Mouse (Mus musculus) heart, postnatal 14 days (tissue): ENCODE data around the gene Acad10. TPM values are rescaled to one million over a fixed set of nuclear protein-coding genes. Genes with fewer than 3 reads are reported as not detected.
"Not testable (repeated sequence)": the region's sequence is repeated elsewhere in the genome, so short reads cannot be mapped to it uniquely, and the experiment has no call there.

Experiments used
- DNase-seq, 2 experiments: peaks; one replicate each; pipeline ENCODE4 v3.0.0; 2021 to 2022
- intact Hi-C: fragments of 180-260 bp; cut with DNase I; formaldehyde crosslinking; loops from one replicate; pipeline ENCODE4 v1.15.1; 2025
- long read RNA-seq, 2 experiments: library from polyadenylated mRNA; stranded (forward); transcript quantifications; one replicate each; pipeline ENCODE4 v2.0.0; 2021
- total RNA-seq, 2 experiments: library from RNA; stranded (reverse); gene quantifications; 2 replicates each; pipeline ENCODE4 v1.2.3; 2021

The Acad10 gene
- 10 to 100 TPM; 14.0 to 15.4 TPM for total RNA-seq
- long read RNA-seq, experiment 1, partial matches to known transcripts, result 0 of 5 reads
- long read RNA-seq, experiment 1, other reads (novel, unspliced or antisense), result 1 of 5 reads
- long read RNA-seq, experiment 2, partial matches to known transcripts, result 1 of 2 reads
- long read RNA-seq, experiment 2, other reads (novel, unspliced or antisense), result 0 of 2 reads

DNA sequence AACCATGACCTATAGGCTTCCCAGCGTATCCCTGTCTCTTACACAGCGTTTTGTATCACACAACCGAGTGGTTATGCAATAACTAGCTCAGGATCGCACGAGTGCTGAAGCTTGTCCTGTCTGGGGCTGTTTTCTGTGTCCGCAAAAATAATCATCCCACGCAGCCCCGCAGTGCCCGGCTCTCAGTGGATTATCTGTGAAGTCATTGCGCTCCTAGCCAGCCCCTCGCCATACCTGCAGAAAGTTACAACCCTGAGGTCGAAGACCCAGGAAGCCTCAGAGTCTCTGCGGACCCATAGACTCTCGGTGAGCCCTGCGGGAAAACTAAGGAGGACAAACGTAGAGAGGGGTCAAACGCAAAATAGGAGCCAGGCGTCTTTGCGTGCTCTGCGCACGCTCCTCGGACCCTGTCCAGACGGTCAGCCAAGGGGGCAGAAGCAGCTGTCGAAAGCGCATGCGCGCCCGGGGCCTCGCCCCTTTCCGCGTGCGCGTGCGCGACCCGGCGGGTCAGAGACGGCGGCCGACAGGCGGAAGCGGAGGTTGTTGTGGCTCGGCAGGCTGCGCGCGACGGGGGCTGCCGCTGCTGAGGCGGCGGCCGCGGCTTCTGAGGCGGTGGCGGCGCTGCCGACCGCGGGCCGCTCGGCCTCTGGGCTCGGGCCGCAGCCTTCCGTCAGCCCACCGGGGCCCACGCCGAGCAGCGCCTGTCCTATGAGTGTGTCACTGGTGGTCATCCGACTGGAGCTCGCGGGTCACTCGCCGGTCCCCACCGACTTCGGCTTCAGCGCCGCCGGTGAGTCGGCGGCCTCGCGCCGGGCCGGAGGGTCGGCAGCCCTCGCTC lies at the start of gene Acad10, which contains the start of gene Brap:
Gene Acad10, minus strand, starts transcription at position 456 of the 838 bp plus-strand sequence.
Gene Brap, plus strand, starts transcription at position 505 of the 838 bp plus-strand sequence.
- peak; percentile 97 to 98 for DNase-seq
- intact Hi-C loops, result no loop called here

DNA sequence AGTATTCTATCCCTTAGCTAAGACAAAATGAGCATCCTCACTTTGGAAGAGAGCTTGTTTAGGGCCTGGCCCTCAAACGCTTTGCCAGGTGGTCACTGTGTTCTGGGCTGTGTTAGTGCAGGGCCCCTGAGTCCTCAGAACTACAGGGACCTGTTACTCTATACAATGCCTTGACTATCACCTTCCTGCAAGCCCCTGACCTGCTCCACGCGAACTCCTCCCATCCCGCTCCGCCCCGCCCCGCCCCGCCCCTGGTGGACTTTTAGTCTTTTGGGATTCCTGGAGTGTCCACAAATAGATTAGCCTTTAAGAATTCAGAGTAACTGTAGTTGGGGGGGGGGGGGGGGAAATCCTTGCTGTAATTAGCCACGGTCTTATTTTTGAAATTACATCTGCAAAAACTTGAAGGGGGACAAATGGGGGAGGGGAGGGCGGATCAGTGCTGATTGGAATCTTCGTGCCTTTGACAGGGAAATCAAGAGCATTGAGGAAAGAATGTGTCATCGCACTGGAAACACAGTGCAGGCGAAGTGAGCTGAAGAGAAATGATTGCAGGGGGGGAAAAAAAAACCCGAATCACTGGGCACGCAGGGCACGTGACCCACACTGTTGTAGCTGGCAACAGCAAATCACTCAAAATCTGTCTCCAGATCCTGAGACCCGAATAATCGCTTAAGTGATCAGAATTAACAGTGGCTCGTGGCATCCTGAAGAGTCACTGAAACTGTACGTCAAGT lies 44.4 kb upstream of the Acad10 start:
- DNase-seq, result no peak

DNA sequence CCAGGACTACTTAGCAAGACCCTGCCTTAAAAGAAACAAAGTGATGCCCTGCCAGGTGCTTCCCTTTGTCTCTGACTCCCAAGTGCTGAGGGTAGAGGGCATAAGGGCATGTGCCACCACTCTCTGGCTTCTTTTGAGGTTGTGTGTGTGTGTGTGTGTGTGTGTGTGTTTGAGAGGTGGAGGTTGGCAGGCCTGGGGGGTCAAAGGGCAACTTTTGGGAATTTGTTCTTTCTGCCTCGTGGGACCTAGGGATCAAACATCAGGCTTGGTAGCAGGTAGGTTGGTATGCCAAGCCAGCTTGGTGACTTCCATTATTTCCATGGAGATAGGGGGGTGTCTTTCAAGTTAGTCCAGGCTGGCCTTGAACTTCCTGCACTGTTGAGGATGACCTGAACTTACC lies 43.0 kb upstream of the Acad10 start:
- intact Hi-C loops, result no loop called here
- no peak for DNase-seq

More for the DNA sequence above, 44.4 kb upstream of the Acad10 start:
- intact Hi-C loops, result no loop called here

DNA sequence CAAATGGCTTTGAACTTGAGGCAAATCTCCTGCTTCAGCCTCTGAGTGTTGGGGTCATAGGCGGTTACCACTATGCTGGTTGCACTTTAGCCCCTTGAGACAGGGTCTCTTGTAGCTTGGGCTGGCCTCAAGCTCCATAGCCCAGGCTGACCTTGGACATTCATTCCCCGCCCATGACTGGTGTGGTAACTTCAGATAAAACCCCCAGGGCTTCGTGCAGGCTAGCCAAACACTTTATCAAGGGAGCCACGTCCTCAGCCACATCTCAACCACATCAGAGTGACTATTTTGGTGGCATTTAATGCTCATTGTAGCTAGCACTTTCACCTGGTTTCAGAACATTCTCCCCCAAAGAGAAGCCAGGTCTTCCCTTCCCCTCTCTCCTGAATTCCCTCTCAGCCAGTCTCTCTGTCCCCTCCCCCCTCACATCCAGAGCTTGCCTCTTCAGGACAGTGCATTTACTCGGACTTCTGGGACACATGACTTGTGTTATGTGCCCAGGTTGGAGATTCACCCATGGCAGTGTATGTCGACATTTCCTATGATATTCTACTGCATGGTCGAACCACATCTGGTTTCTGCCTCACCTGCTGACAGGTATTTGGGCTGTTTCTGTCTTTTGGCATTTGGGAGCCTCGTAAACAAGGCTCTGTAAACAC lies 40.9 kb upstream of the Acad10 start:
- no peak for DNase-seq
- intact Hi-C loops, result no loop called here

DNA sequence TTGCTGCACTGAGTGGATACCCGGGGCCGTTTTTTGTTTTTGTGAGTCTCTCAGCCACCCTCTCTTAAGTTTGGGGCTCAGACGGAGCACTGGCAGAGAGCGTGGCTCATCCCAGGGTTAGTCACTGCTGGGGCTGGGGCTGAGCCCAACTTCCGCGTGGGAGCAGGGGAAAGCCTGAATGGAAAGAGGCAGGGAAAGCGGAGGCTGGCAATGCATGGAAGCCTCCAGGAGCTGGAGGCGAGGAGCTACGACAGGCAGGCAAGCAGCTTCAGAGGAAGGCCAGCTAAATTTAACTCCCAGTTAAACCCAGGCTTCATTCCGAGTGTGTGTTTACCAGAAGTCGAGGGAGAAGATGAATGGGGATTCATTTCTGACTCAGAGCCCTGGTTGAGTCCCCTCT lies 40.2 kb upstream of the Acad10 start:
- intact Hi-C loops, result no loop called here
- no peak for DNase-seq

DNA sequence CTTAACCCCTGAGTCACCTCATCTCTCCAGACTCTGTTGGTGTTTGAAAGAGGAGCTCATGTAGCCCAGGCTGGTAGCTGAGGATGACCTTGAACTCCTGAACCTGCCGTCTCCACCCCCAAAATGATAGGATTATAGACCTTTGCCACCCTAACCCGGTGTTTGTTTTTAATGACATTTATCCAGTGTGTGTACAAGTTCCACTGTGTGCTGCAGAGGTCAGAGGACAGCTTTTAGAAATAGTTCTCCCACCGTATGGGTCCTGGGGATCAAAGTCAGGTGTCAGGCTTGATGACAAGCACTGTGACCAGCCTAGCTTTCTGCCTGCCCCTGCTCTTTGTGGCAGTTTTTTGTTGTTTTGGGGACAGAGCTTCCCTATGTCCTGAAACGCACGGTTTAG lies 39.6 kb upstream of the Acad10 start:
- intact Hi-C loops, result no loop called here
- DNase-seq, result no peak

DNA sequence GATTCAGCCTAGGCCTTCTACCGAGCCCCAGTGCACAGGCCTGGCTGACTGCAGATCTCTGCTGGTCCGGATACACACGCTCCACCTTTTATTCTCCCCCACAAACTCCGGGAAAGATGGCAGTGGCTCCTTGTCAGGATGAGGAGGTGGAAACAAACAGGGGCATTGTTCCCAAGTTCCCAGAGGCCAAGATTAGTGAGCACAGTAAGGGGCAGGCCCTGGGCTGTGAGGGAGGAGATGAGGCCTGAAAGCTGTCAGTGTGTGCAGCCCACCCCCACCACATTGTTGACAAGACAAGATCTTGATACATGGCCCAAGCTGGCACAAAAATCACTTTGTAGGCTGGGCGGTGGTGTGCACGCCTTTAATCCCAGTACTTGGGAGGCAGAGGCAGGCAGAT lies 36.4 kb upstream of the Acad10 start:
- intact Hi-C loops, result no loop called here
- no peak for DNase-seq

DNA sequence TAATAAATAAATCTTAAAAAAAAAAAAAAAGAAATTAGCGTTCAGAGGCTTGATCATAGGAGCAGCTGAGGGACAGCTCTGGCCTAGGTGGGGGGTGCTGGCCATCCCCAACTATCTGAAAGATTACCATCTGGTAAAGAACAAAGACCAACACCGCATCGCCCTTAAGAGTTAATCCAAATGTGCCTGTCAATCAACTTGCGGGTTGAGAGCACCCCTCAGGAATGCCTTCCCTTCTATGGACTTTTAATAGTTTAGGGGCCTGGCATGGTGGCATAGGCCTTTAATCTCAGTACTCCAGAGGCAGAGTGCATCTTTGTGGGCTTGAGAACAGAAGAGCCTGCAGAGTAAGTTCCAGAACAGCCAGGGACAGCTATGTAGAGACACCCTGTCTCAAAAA lies 32.6 kb upstream of the Acad10 start:
- intact Hi-C loops, result no loop called here
- DNase-seq, result no peak

DNA sequence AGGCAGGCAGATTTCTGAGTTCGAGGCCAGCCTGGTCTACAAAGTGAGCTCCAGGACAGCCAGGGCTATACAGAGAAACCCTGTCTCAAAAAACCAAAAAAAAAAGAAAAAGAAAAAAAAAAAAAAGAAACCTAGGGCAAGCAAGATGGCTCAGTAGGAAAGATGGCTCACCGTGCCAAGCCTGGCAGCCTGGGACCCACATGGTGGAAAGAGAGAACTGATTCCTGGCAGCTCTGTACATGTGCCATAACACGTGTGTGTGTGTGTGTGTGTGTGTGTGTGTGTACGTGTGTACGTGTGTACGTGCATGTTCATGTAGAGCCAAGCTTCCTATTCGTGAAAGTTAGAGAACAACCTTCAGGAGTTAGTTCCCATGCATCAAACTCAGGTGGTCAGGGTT lies 31.1 kb upstream of the Acad10 start:
- not testable (repeated sequence) for DNase-seq

DNA sequence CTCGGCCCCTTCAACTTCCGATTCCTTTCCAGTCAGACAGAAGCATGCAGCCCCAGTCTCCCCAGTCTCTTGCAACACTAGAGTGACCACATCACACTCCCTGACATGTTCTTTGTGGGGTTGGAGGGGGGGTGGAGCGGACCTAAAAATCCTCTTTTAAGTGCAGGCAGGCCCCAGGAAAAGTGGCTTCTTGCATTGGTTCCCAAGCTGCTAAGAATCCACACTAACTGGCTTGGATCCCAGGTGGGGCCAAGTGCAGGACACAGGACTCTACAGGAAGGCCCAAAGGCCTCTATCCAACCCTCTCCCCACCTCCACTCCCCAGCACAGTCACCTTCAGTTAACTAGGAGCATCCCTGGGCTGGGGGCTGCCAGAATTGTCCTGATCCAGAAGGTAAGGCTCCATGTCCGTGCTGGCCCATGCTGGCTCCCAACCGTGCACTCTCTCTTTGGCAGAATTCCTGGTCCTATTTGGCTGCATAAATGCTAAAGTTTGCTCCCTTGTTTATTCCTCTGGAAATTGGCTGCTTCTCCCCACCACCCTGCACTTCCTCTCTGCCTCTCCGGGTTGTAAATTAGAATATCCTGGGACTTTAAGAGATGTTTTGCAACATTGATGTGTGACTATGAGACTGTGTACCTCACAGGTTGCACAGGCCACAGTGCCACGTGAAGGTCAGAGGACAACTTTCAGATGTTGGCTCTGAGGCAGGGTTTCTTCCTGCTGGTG lies 30.3 kb upstream of the Acad10 start:
- DNase-seq, result peak; percentile 24 to 44
- intact Hi-C loops, result no loop called here

More for the DNA sequence above, 31.1 kb upstream of the Acad10 start:
- intact Hi-C loops, result not testable (repeated sequence)

DNA sequence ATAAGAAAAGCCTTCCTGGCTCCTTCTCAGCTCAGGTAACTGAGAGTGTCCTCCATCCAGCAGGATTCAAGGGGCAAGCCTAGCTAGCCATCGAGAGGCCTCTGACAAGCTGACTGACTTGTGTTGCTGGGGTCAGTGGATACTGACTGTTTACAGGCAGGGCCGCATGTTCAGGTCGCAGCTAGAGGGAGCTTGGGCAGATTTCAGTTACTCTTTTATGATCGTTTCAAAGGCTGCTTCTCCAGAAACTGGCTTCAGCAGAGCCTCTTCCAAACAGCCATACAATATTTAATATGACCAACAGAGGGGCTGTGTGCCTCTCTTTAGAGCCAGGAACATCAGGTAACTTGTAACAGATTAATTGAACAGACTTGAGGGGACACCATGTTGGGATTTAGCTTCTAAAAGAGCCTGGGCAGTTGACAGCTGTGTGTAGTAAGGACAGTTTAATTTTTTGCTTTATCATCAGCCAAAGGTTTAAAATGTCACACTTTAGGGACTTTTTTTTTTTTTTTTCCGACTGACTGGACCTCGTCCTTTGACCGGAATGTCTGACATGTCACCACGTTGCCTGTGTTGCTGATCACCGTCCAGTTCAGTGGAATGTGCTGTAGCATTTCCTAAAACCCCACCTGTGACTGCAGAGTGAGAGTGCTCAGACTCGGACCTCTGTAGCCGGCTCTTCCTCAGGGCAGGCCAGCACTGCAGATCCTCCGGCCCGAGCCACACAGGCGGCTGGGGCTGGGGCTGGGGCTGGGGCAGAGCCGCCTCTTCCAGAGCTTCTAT lies 26.0 kb upstream of the Acad10 start:
- peak in 1 of 2 experiments; percentile 31 for DNase-seq
- intact Hi-C loops, result no loop called here

DNA sequence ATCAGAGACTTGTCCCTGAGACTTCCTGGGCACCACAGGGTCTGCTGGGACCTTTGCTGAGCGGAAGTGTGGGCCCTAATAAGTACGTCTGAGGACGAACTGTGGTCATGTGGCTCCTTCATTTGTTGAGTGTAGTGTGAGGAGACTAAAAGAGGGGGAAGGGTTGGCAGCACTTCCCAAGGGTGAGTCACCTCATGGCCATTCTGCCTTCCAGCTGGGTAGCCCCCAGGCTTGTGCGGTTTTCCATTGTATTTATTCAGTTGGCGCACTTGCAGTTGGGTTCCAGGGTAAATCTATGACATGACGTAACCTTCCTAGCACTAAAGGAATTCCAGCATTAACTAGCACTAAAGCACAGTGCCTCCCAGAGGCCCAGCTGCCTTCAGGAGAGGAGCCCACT lies 25.2 kb upstream of the Acad10 start:
- DNase-seq, result no peak
- intact Hi-C loops, result no loop called here

DNA sequence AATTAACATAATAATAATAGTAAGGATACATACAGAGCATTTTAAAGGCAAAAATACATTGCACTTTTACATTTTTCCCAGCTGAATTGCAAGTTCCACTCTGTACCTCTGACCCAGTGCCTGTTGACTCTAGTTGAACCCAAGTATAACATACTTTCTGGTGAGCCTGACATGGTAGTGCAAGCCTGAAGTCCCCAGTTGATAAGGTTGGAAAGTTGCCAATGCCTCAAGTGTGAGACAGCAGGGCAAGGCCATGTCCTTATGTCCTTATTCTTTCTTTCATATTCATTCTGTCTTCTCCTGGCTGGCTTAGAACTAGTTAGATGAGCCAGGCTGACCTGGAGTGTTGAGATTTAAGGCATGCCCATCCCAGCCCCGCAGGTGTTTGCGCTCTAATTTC lies 21.9 kb upstream of the Acad10 start:
- DNase-seq, result no peak
- intact Hi-C loops, result no loop called here

DNA sequence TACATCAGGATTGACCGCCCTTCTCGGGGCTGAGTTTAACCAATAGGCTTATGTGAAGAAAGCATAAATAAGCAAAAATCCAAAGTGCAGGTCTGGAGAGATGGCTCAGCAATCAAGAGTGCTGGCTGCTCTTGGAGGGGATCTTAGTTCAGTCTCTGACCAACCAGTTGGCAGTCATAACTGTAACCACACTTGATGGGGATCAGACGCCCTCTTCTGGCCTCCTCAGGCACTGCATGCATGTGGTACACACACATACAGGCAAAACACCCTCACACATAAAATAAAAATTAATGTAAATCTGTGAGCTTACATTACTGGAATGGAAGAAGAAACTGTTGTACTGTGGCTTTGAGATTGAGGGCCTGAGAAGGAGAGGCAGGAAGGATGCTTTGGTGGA lies 10.1 kb upstream of the Acad10 start:
- intact Hi-C loops, result no loop called here
- DNase-seq, result peak in 1 of 2 experiments; percentile 24

DNA sequence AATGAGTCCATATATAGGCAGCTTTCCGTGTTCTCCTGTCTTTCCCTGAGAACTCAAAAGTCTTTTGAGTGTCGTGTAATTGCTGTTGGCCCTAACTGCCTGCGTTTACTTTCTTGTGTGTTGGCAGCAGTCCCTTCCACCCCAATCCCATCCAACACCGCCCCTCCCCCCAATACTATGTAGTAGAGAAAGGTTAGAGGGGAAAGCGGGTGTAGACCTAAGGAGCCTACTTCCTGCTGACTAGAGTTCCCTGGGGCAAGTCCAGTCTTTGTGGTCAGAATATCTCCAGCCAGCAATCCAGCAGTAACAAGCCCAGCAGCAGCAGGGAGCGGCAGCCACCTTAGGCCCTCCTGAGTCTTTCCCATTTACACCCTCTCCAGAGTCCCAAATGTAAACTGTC lies 8.1 kb upstream of the Acad10 start:
- intact Hi-C loops, result no loop called here
- DNase-seq, result no peak

DNA sequence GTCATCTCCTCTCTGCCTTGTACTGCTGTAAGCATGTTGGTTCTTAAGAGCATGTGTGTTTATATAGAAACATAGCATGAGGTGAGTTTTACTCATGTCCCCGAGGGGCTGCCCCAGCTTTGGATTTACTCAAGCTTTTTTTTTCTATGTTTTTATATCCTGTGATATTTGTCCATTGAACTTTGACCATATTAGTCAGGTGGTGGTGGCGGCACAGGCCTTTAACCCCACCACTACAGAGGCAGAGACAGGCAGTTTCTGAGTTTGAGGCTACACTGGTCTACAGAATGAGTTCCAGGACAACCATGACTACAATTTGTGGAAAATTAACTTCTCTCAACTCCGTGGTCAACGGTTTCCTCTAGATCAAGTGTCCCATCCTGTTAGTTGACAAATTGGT lies 6.8 kb upstream of the Acad10 start:
- DNase-seq, result no peak
- intact Hi-C loops, result no loop called here

DNA sequence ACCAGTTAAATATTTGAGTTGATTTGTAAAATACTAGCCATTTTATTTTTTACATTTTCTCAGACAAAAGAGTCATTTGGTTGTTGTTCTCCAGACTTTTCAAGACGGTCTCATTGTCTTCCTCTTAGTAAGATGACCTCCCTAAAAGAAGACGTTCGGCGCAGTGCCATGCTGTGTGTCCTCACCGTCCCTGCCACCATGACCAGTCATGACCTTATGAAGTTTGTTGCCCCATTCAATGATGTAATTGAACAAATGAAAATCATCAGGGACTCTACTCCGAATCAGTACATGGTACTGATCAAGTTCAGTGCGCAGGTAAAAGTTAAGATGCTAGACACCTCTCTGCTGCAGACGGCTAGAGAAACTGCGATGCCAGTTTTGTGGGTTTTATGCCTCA lies 4.7 kb upstream of the Acad10 start:
- DNase-seq, result no peak
- intact Hi-C loops, result no loop called here

DNA sequence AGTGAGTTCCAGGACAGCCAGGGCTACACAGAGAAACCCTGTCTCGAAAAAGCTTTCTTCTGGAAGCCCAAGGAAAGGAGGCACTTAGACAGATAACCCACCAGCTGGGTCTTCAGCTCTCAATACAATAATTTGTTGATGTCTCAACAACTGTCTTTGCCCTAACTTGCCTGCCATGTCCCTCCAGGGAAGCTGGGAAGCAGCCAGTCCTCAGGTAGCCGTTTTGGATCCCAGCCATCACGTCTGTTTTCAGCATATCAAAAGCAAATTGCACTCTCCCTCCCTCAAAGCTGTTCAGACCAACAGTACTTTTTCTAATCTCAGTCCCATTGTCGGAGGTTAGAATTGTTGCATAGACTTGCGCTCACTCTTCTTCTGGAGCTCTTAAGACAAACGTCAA lies 3.8 kb upstream of the Acad10 start:
- no peak for DNase-seq
- intact Hi-C loops, result no loop called here

DNA sequence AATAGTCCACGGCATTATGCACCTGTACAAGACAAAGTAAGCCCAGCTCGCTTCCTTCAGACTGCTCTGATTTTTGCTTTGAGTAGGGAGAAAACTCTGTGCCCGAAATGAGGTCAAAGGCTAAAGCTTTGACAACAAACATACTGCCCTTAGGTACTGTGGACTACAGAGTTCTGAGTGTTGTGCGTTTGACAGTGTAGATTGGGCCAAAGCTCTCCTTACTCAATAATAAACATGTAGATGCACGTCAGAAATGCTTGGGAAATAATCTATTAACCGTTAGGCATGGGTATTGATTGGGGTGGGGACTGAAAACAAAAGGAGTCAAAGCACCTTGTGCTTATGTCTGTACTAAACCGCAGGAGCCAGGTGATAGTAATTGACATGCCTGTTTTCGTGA lies 3.1 kb upstream of the Acad10 start:
- intact Hi-C loops, result no loop called here
- no peak for DNase-seq
